Mouse (Mus musculus): ENCODE measurements around the gene Nipal3. TPM values are rescaled to one million over a fixed set of nuclear protein-coding genes. Genes with fewer than 3 reads are reported as not detected.

The Nipal3 gene
- total and polyA plus RNA-seq, 3 experiments, result 13.7 to 15.1 (median 13.9) TPM

GRCm38 (mm10) chr4:135396303-135396702 is 98.5 kb downstream of the Nipal3 start:
- ATAC-seq (ENCODE audit: extremely low read depth, insufficient number of reproducible peaks, low FRiP score, poor library complexity, severe bottlenecking) (no peak), DNase-seq (ENCODE audit: low spot score) (no peak)
- H3K9me3 ChIP-seq (replicated peaks), result no peaks in the 10 kb centered on the region; the same call in 1 of the 2 replicates
- no peaks in the 10 kb centered on the region for H3K4me1 ChIP-seq (ENCODE audit: insufficient read depth, low read depth, low read length)
- no peak for TF ChIP-seq GATA2 (IDR thresholded peaks at IDR 0.05; ENCODE audit: borderline replicate concordance, low read depth, low read length)
- 0 out of 2 replicates have a peak, but pooled peaks have one; percentile 4 for TF ChIP-seq CTCF (IDR thresholded peaks at IDR 0.05; ENCODE audit: low read depth, low read length)
- H3K27me3 ChIP-seq (ENCODE audit: insufficient read depth, low read length), result peaks cover 8% of the 10 kb centered on the region; the same call in 1 of the 2 replicates
- no peak overlapping the region for H3K4me3 ChIP-seq (ENCODE audit: low read depth, low read length)
- H3K36me3 ChIP-seq (replicated peaks), result no peaks in the 10 kb centered on the region

Other genes with a start within 250 kb of the Nipal3 start
- 172 and 176 TPM in 2 replicates for gene Clic4, start 222.2 kb downstream of the Nipal3 start, total RNA-seq (2014; fragmentation: Nextera tagmentation)
- gene Clic4, start 222.2 kb downstream of the Nipal3 start, total RNA-seq (2017), result 115 and 125 TPM in 2 replicates
- gene Clic4, start 222.2 kb downstream of the Nipal3 start, polyA plus RNA-seq (2012), result 37.3 and 38.1 TPM in 2 replicates
- 565 and 602 TPM in 2 replicates for gene Srrm1, start 141.7 kb downstream of the Nipal3 start, total RNA-seq (2014; fragmentation: Nextera tagmentation)
- 76.2 and 98.8 TPM in 2 replicates for gene Srrm1, start 141.7 kb downstream of the Nipal3 start, total RNA-seq (2017)
- gene Srrm1, start 141.7 kb downstream of the Nipal3 start, polyA plus RNA-seq (2012), result 612 and 700 TPM in 2 replicates
- gene Ncmap, start 96.8 kb downstream of the Nipal3 start, total RNA-seq (2014; fragmentation: Nextera tagmentation), result not detected in 2 replicates
- not detected in 2 replicates for gene Ncmap, start 96.8 kb downstream of the Nipal3 start, total RNA-seq (2017)
- gene Ncmap, start 96.8 kb downstream of the Nipal3 start, polyA plus RNA-seq (2012), result 0.43 TPM in 1 of 2 replicates, not detected in the other
- gene Rcan3, start 61.2 kb downstream of the Nipal3 start, total RNA-seq (2014; fragmentation: Nextera tagmentation), result 10.6 and 13.2 TPM in 2 replicates
- 7.8 and 8.6 TPM in 2 replicates for gene Rcan3, start 61.2 kb downstream of the Nipal3 start, total RNA-seq (2017)
- gene Rcan3, start 61.2 kb downstream of the Nipal3 start, polyA plus RNA-seq (2012), result 20.1 and 26.2 TPM in 2 replicates
- gene Stpg1, start 248 bp downstream of the Nipal3 start, total RNA-seq (2014; fragmentation: Nextera tagmentation), result not detected in 2 replicates
- gene Stpg1, start 248 bp downstream of the Nipal3 start, total RNA-seq (2017), result 0.44 TPM in 1 of 2 replicates, not detected in the other
- gene Stpg1, start 248 bp downstream of the Nipal3 start, polyA plus RNA-seq (2012), result not detected in 2 replicates
- not detected in 2 replicates for gene Grhl3, start 78.6 kb upstream of the Nipal3 start, total RNA-seq (2014; fragmentation: Nextera tagmentation)
- 0.06 TPM in 1 of 2 replicates, not detected in the other for gene Grhl3, start 78.6 kb upstream of the Nipal3 start, total RNA-seq (2017)
- gene Grhl3, start 78.6 kb upstream of the Nipal3 start, polyA plus RNA-seq (2012), result not detected in 2 replicates
- gene Ifnlr1, start 191.2 kb upstream of the Nipal3 start, total RNA-seq (2014; fragmentation: Nextera tagmentation), result not detected in 2 replicates
- under 0.01 and 0.06 TPM in 2 replicates for gene Ifnlr1, start 191.2 kb upstream of the Nipal3 start, total RNA-seq (2017)
- not detected in 2 replicates for gene Ifnlr1, start 191.2 kb upstream of the Nipal3 start, polyA plus RNA-seq (2012)
- not detected in 2 replicates for gene Il22ra1, start 233.1 kb upstream of the Nipal3 start, total RNA-seq (2014; fragmentation: Nextera tagmentation)
- 0.05 and 0.06 TPM in 2 replicates for gene Il22ra1, start 233.1 kb upstream of the Nipal3 start, total RNA-seq (2017)
- not detected in 2 replicates for gene Il22ra1, start 233.1 kb upstream of the Nipal3 start, polyA plus RNA-seq (2012)